Mouse (Mus musculus): ENCODE results near the gene Spns2.

GRCm38 (mm10) chr11:72502236-72502635 is 12.5 kb upstream of the Spns2 start:
- TF ChIP-seq POLR2A (IDR thresholded peaks at IDR 0.05; ENCODE audit: control insufficient read depth, low read depth, low read length): no peak
- no peak for TF ChIP-seq CTCF (IDR thresholded peaks at IDR 0.05; ENCODE audit: control insufficient read depth, insufficient read depth, insufficient replicate concordance, low read depth, low read length)
